Mouse (Mus musculus) NIH3T3 (cell line): ENCODE results near the gene Slamf6.

Experiments
- DNase-seq: peaks from one replicate; pipeline ENCODE4 v3.0.0-alpha.2; 2012; ENCODE audit warnings: low read depth

The Slamf6 gene

DNA sequence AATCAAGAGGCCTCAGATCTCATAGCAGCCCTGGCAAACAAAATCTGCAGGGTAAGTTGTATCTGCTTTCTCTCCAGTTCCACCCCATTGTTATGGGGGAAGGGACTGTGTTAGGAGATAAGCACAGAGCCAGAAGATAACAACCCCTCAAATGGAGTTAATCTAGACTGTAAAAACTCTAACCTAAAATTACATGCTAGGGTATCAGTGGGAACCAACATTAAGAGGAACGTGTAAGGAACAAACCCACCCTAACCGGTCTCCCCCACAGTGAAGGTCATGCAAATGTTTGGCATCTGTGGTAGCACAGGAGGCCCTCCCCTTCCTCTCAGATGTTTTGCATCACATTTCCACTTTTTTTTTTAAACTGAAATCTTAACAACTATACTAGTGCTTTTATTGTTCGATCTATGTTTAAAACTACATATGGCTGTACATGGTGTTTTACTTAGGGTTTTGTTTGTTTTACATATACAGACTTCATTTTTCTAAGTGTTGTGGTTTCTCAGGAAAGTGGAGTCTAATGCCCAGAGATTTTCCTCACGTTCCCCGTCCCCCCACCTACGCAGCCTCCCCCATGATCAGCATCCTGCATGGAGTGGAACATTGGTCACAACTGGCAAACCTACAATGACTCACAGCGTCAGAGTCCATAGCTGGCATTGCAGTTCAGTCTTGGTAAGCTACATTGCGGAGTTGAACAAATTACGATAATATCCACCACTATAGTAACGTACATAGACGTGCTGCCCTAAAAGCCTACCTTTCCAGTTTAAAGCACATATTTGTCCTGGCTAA is 77.8 kb downstream of the Slamf6 start:
- no peak for DNase-seq

DNA sequence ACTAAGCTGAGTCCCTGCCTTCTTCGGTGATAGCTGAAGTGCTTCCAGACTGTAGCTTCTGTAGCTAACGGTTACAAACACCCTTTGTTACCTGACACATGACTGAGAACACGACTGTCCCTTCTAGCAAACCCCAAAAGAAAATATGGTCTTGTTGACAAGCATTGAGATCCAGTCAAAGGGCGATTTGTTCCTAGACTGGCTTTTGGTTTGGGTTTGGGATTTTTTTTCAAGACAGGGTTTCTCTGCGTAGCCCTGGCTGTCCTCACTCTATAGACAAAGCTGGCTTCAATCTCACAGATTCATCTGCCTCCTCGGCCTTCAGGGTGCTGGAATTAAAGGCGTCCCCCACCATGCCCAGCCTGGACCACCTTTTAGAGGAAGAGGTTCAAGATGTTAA is 79.4 kb downstream of the Slamf6 start:
- no peak for DNase-seq

- DNase-seq: no peak
Measured at GRCm38 (mm10) chr1:171998820-171999597, 81.7 kb downstream of the Slamf6 start.

- peak; percentile 75 for DNase-seq
Measured at GRCm38 (mm10) chr1:172000641-172001040, 83.3 kb downstream of the Slamf6 start.

GRCm38 (mm10) chr1:172001665-172002064 is 84.3 kb downstream of the Slamf6 start:
- DNase-seq: no peak
